Mouse (Mus musculus) MEL (cell line): ENCODE data around the gene Vangl1. TPM values are rescaled to one million over a fixed set of nuclear protein-coding genes. Genes with fewer than 3 reads are reported as not detected.

Experiments used
- DNase-seq: peaks from one replicate; pipeline ENCODE4 v3.0.0; 2011; ENCODE audit warnings: low read depth, low spot score
- H3K27ac ChIP-seq: 2 replicates; pipeline ENCODE4 v1.5.1; 2012; ENCODE audit warnings: low read depth, mild to moderate bottlenecking, control low read depth, low read length, moderate library complexity; ENCODE audit not compliant: control insufficient read depth
- H3K27me3 ChIP-seq, 2 experiments: fragments of 150-350 bp in 1 of 2; sonication (generic) in 1 of 2; 2 replicates each; pipeline ENCODE4 v1.6.1; 2012; ENCODE audit warnings: low read length in 2 of 2, mild to moderate bottlenecking in 2 of 2, improper control_type of control experiment in 1 of 2, moderate library complexity in 1 of 2; ENCODE audit not compliant: insufficient read depth in 2 of 2, control insufficient read depth in 1 of 2
- H3K36me3 ChIP-seq, 2 experiments: 2 replicates each; pipeline ENCODE4 v1.6.1; 2012 to 2014; ENCODE audit warnings: low read length in 2 of 2, improper control_type of control experiment in 1 of 2, inconsistent platforms in 1 of 2, mild to moderate bottlenecking in 1 of 2; ENCODE audit not compliant: insufficient read depth in 2 of 2, control insufficient read depth in 1 of 2
- H3K4me1 ChIP-seq, 2 experiments: fragments of 150-350 bp in 1 of 2; sonication (generic) in 1 of 2; 2 replicates each; pipeline ENCODE4 v1.6.1; 2012; ENCODE audit warnings: low read length in 2 of 2, improper control_type of control experiment in 1 of 2, mild to moderate bottlenecking in 1 of 2; ENCODE audit not compliant: insufficient read depth in 2 of 2, control insufficient read depth in 1 of 2
- H3K4me3 ChIP-seq, 2 experiments: fragments of 150-350 bp in 1 of 2; sonication (generic) in 1 of 2; 2 replicates each; pipeline ENCODE4 v1.5.1; 2012; ENCODE audit warnings: low read depth in 2 of 2, low read length in 2 of 2, mild to moderate bottlenecking in 2 of 2, moderate library complexity in 2 of 2, control low read depth in 1 of 2, improper control_type of control experiment in 1 of 2; ENCODE audit not compliant: control insufficient read depth in 1 of 2, insufficient read depth in 1 of 2
- H3K79me2 ChIP-seq: 2 replicates; pipeline ENCODE4 v1.6.1; 2012; ENCODE audit warnings: mild to moderate bottlenecking, low read length, moderate library complexity; ENCODE audit not compliant: control insufficient read depth, poor library complexity, insufficient read depth
- H3K9ac ChIP-seq: 2 replicates; pipeline ENCODE4 v1.6.1; 2012; ENCODE audit warnings: low read depth, mild to moderate bottlenecking, control low read depth, low read length, moderate library complexity; ENCODE audit not compliant: control insufficient read depth, poor library complexity, severe bottlenecking
- H3K9me3 ChIP-seq: fragments of 150-350 bp; sonication (generic); replicated peaks from 2 replicates; pipeline ENCODE4 v1.6.1; 2012; ENCODE audit warnings: mild to moderate bottlenecking, low read length, improper control_type of control experiment, moderate library complexity; ENCODE audit not compliant: insufficient read depth
- CHD1 ChIP-seq: IDR thresholded peaks from 2 replicates; pipeline ENCODE4 v1.6.1; 2012; ENCODE audit warnings: low read depth, mild to moderate bottlenecking, inconsistent platforms, low read length, improper control_type of control experiment
- CHD2 ChIP-seq: IDR thresholded peaks from 2 replicates; pipeline ENCODE4 v1.6.1; 2011; ENCODE audit warnings: low read length, improper control_type of control experiment
- CTCF ChIP-seq, 3 experiments: IDR thresholded peaks in 2 of 3; conservative IDR thresholded peaks in 1 of 3; 2 replicates each; pipeline ENCODE4 v1.5.1; 2011 to 2012; ENCODE audit warnings: low read length in 3 of 3, low read depth in 2 of 3, mild to moderate bottlenecking in 2 of 3, improper control_type of control experiment in 1 of 3, inconsistent platforms in 1 of 3, mixed read lengths in 1 of 3, moderate library complexity in 1 of 3; ENCODE audit not compliant: control insufficient read depth in 1 of 3, insufficient read depth in 1 of 3, poor library complexity in 1 of 3, severe bottlenecking in 1 of 3
- E2F4 ChIP-seq: IDR thresholded peaks from 2 replicates; pipeline ENCODE4 v1.6.1; 2011; ENCODE audit warnings: low read depth, low read length, improper control_type of control experiment, borderline replicate concordance
- ELF1 ChIP-seq: IDR thresholded peaks from 2 replicates; pipeline ENCODE4 v1.6.1; 2014; ENCODE audit warnings: low read depth, mild to moderate bottlenecking, inconsistent platforms, low read length, improper control_type of control experiment, moderate library complexity
- ETS1 ChIP-seq: IDR thresholded peaks from 2 replicates; pipeline ENCODE4 v1.6.1; 2012; ENCODE audit warnings: low read depth, mild to moderate bottlenecking, inconsistent platforms, low read length, improper control_type of control experiment, moderate library complexity
- GABPA ChIP-seq: IDR thresholded peaks from 2 replicates; pipeline ENCODE4 v1.6.1; 2012; ENCODE audit warnings: low read depth, mild to moderate bottlenecking, inconsistent platforms, low read length, improper control_type of control experiment, moderate library complexity
- GATA1 ChIP-seq: IDR thresholded peaks from 2 replicates; pipeline ENCODE4 v1.6.1; 2011; ENCODE audit warnings: low read depth, low read length, improper control_type of control experiment
- MAX ChIP-seq: IDR thresholded peaks from 2 replicates; pipeline ENCODE4 v1.6.1; 2011; ENCODE audit warnings: low read length, improper control_type of control experiment
- MAZ ChIP-seq: IDR thresholded peaks from 2 replicates; pipeline ENCODE4 v1.6.1; 2012; ENCODE audit warnings: low read depth, mild to moderate bottlenecking, inconsistent platforms, low read length, improper control_type of control experiment
- MEF2A ChIP-seq: IDR thresholded peaks from 2 replicates; pipeline ENCODE4 v1.6.1; 2014; ENCODE audit warnings: low read depth, mild to moderate bottlenecking, inconsistent platforms, low read length, improper control_type of control experiment; ENCODE audit not compliant: poor library complexity, insufficient replicate concordance, severe bottlenecking; ENCODE audit errors: extremely low read depth
- MXI1 ChIP-seq: IDR thresholded peaks from 2 replicates; pipeline ENCODE4 v1.6.1; 2011; ENCODE audit warnings: mild to moderate bottlenecking, low read depth, low read length, improper control_type of control experiment
- MYB ChIP-seq: IDR thresholded peaks from 2 replicates; pipeline ENCODE4 v1.6.1; 2011; ENCODE audit warnings: mild to moderate bottlenecking, low read depth, low read length, improper control_type of control experiment
- NRF1 ChIP-seq: IDR thresholded peaks from 2 replicates; pipeline ENCODE4 v1.6.1; 2014; ENCODE audit warnings: low read depth, mild to moderate bottlenecking, inconsistent platforms, low read length, improper control_type of control experiment, moderate library complexity; ENCODE audit not compliant: poor library complexity, insufficient read depth, severe bottlenecking
- POLR2A ChIP-seq, 2 experiments: IDR thresholded peaks; 2 replicates each; pipeline ENCODE4 v1.6.1; 2011 to 2012; ENCODE audit warnings: low read length in 2 of 2, mild to moderate bottlenecking in 2 of 2, control low read depth in 1 of 2, improper control_type of control experiment in 1 of 2, low read depth in 1 of 2, moderate library complexity in 1 of 2; ENCODE audit not compliant: control insufficient read depth in 1 of 2, insufficient read depth in 1 of 2, poor library complexity in 1 of 2
- POLR2AphosphoS2 ChIP-seq: IDR thresholded peaks from 2 replicates; pipeline ENCODE4 v1.6.1; 2011; ENCODE audit warnings: low read length, improper control_type of control experiment
- POLR2AphosphoS5 ChIP-seq: IDR thresholded peaks from 2 replicates; pipeline ENCODE4 v1.6.1; 2012; ENCODE audit warnings: low read depth, borderline replicate concordance, mild to moderate bottlenecking, inconsistent platforms, low read length, moderate library complexity, mixed read lengths
- RAD21 ChIP-seq: IDR thresholded peaks from 2 replicates; pipeline ENCODE4 v1.6.1; 2011; ENCODE audit warnings: mild to moderate bottlenecking, low read depth, low read length, improper control_type of control experiment
- SMC3 ChIP-seq: IDR thresholded peaks from 2 replicates; pipeline ENCODE4 v1.6.1; 2011; ENCODE audit warnings: low read depth, low read length, improper control_type of control experiment
- TCF12 ChIP-seq: IDR thresholded peaks from 2 replicates; pipeline ENCODE4 v1.6.1; 2014; ENCODE audit warnings: low read depth, mild to moderate bottlenecking, inconsistent platforms, low read length, improper control_type of control experiment, moderate library complexity
- USF1 ChIP-seq: IDR thresholded peaks from 2 replicates; pipeline ENCODE4 v1.6.1; 2014; ENCODE audit warnings: low read depth, mild to moderate bottlenecking, inconsistent platforms, low read length, improper control_type of control experiment, moderate library complexity
- ZNF384 ChIP-seq: IDR thresholded peaks from 2 replicates; pipeline ENCODE4 v1.6.1; 2012; ENCODE audit warnings: low read depth, mild to moderate bottlenecking, inconsistent platforms, low read length, improper control_type of control experiment
- polyA plus RNA-seq, 2 experiments: library from polyadenylated mRNA; stranded (reverse) in 1 of 2; unstranded in 1 of 2; fragments of >175 nt in 1 of 2; fragments of >200 nt in 1 of 2; gene quantifications; 2 replicates each; pipeline versions ENCODE4 v1.2.1 to v1.2.4; 2012; ENCODE audit warnings: low replicate concordance in 2 of 2, low read depth in 1 of 2; ENCODE audit not compliant: insufficient read length in 2 of 2, insufficient read depth in 1 of 2, missing spikeins in 1 of 2
- total RNA-seq: library from RNA; depleted of rRNA; stranded (reverse); fragments of 300-350 nt; gene quantifications from 2 replicates; pipeline ENCODE4 v1.2.3, GENCODE M21; 2012

Vangl1 gene
- total and polyA plus RNA-seq, 3 experiments: 6.5 to 15.1 TPM; not detected in 1

- DNase-seq: no peak
- H3K79me2 ChIP-seq: no peaks in the 10 kb centered on the region
- TF ChIP-seq GABPA (no peak), E2F4 (no peak), MAX (no peak), CTCF (IDR thresholded peaks at IDR 0.05 in 2 of 3, conservative IDR thresholded peaks at IDR 0.05 in 1 of 3; ENCODE audit: control insufficient read depth in 1 of 3, insufficient read depth in 1 of 3, low read depth in 2 of 3, low read length in 3 of 3, poor library complexity in 1 of 3, severe bottlenecking in 1 of 3) (no peak), POLR2AphosphoS5 (no peak), NRF1 (no peak), SMC3 (no peak), ELF1 (no peak), MXI1 (no peak), GATA1 (no peak), CHD2 (no peak), ZNF384 (no peak), RAD21 (no peak), MEF2A (no peak), ETS1 (no peak)
- no peaks in the 10 kb centered on the region for H3K36me3 ChIP-seq
- no peak overlapping the region for H3K27ac ChIP-seq
- H3K4me3 ChIP-seq: no peak overlapping the region
- no peaks in the 10 kb centered on the region for H3K27me3 ChIP-seq
- no peak overlapping the region for H3K9ac ChIP-seq
- H3K9me3 ChIP-seq: no peaks in the 10 kb centered on the region
- H3K4me1 ChIP-seq: no peaks in the 10 kb centered on the region
Measured at GRCm38 (mm10) chr3:102143536-102143935, 61.0 kb downstream of the Vangl1 start.

- Histone ChIP-seq H3K79me2 (no peaks in the 10 kb centered on the region), H3K4me3 (no peak overlapping the region), H3K9ac (no peak overlapping the region), H3K27me3 (no peaks in the 10 kb centered on the region), H3K36me3 (no peaks in the 10 kb centered on the region), H3K9me3 (no peaks in the 10 kb centered on the region), H3K4me1 (no peaks in the 10 kb centered on the region), H3K27ac (no peak overlapping the region)
- no peak for DNase-seq
- no peak for TF ChIP-seq ELF1
Measured at GRCm38 (mm10) chr3:102142947-102143346, 61.5 kb downstream of the Vangl1 start.

GRCm38 (mm10) chr3:102141893-102142292, 62.6 kb downstream of the Vangl1 start:
- Histone ChIP-seq H3K79me2 (no peaks in the 10 kb centered on the region), H3K4me1 (no peaks in the 10 kb centered on the region)

More at GRCm38 (mm10) chr3:102141893-102142292, 62.6 kb downstream of the Vangl1 start:
- TF ChIP-seq POLR2A (IDR thresholded peaks at IDR 0.05; ENCODE audit: control insufficient read depth in 1 of 2, insufficient read depth in 1 of 2, low read depth in 1 of 2, low read length in 2 of 2, poor library complexity in 1 of 2): no peak
- TF ChIP-seq CHD1: no peak
- no peak for TF ChIP-seq CTCF (IDR thresholded peaks at IDR 0.05 in 2 of 3, conservative IDR thresholded peaks at IDR 0.05 in 1 of 3; ENCODE audit: control insufficient read depth in 1 of 3, insufficient read depth in 1 of 3, low read depth in 2 of 3, low read length in 3 of 3, poor library complexity in 1 of 3, severe bottlenecking in 1 of 3)
- no peak for TF ChIP-seq GABPA
- no peak for TF ChIP-seq NRF1
- no peak for TF ChIP-seq POLR2AphosphoS2
- TF ChIP-seq MYB: no peak
- TF ChIP-seq MAZ: no peak
- TF ChIP-seq TCF12: no peak
- TF ChIP-seq USF1: no peak
- no peaks in the 10 kb centered on the region for H3K36me3 ChIP-seq
- no peaks in the 10 kb centered on the region for H3K9me3 ChIP-seq
- no peak overlapping the region for H3K9ac ChIP-seq
- H3K27ac ChIP-seq: no peak overlapping the region
- DNase-seq: no peak
- H3K4me3 ChIP-seq: no peak overlapping the region
- H3K27me3 ChIP-seq: no peaks in the 10 kb centered on the region
